Mouse (Mus musculus): ENCODE results near the gene Rad9a.

Gene Rad9a

DNA sequence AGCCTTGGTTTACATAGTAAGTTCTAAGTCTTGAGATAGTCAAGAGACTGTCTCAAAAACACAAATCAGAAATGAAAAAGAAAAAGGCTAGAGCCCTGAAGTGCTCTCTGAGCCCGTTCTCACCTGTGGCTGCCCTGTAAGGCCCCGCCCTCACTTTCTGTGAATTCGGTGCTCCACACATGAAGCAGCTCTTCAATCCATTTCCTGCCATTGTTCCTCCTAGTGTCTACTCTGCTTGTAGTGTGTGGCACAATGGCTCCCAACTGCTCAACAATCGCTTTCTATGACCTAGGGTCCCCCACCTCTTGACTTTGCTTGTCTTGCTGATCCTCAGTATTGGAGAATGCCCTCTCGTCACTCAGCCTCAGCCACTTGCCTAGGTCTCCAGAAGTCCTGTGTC lies 26.0 kb upstream of the Rad9a start:
- no peak for DNase-seq (ENCODE audit: low read depth, low spot score)
- no peaks in the 10 kb centered on the region for H3K27me3 ChIP-seq (ENCODE audit: control insufficient read depth, insufficient read depth, low read length, poor library complexity, severe bottlenecking)
- peaks cover 3% of the 10 kb centered on the region; the same call in 1 of the 2 replicates for H3K36me3 ChIP-seq (ENCODE audit: control insufficient read depth, insufficient read depth, low read length, poor library complexity, severe bottlenecking)

- peak; percentile 63 for DNase-seq (ENCODE audit: low read depth, low spot score)
- Histone ChIP-seq H3K36me3 (ENCODE audit: control insufficient read depth, insufficient read depth, low read length, poor library complexity, severe bottlenecking) (peaks cover 3% of the 10 kb centered on the region; the same call in 1 of the 2 replicates), H3K27me3 (ENCODE audit: control insufficient read depth, insufficient read depth, low read length, poor library complexity, severe bottlenecking) (no peaks in the 10 kb centered on the region)
These were observed 25.3 kb upstream of the Rad9a start for GRCm38 (mm10) chr19:4226779-4227178.

- no peaks in the 10 kb centered on the region for H3K27me3 ChIP-seq (ENCODE audit: control insufficient read depth, insufficient read depth, low read length, poor library complexity, severe bottlenecking)
- H3K36me3 ChIP-seq (ENCODE audit: control insufficient read depth, insufficient read depth, low read length, poor library complexity, severe bottlenecking), result peaks cover 3% of the 10 kb centered on the region; the same call in 1 of the 2 replicates
- peak; percentile 53 for DNase-seq (ENCODE audit: low read depth, low spot score)
These were observed 20.7 kb upstream of the Rad9a start for GRCm38 (mm10) chr19:4222165-4222564.

GRCm38 (mm10) chr19:4220957-4221743 lies 19.7 kb upstream of the Rad9a start:
- peak; percentile 43 for DNase-seq (ENCODE audit: low read depth, low spot score)
- Histone ChIP-seq H3K27me3 (ENCODE audit: control insufficient read depth, insufficient read depth, low read length, poor library complexity, severe bottlenecking) (no peaks in the 10 kb centered on the region), H3K36me3 (ENCODE audit: control insufficient read depth, insufficient read depth, low read length, poor library complexity, severe bottlenecking) (peaks cover 3% of the 10 kb centered on the region; the same call in 1 of the 2 replicates)

- no peak for DNase-seq (ENCODE audit: low read depth, low spot score)
- H3K27me3 ChIP-seq (ENCODE audit: control insufficient read depth, insufficient read depth, low read length, poor library complexity, severe bottlenecking), result no peaks in the 10 kb centered on the region
- peaks cover 3% of the 10 kb centered on the region; the same call in 1 of the 2 replicates for H3K36me3 ChIP-seq (ENCODE audit: control insufficient read depth, insufficient read depth, low read length, poor library complexity, severe bottlenecking)
These were observed 19.0 kb upstream of the Rad9a start for GRCm38 (mm10) chr19:4220416-4220815.

DNA sequence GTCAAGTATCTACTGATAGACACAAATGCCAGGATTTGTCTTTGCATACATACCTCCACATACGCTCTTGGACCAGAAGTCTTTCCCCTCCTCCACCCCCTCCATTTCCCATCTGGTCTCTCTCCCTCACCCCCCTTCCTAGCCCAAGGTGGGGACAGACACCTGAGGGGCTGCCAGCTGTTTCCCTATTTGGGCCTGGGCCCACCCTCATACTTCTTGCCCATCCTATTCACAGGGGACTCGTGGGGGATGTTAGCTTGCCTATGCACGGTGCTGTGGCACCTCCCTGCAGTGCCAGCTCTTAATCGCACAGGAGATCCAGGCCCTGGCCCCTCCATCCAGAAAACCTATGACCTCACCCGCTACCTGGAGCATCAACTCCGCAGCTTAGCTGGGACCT lies 18.5 kb upstream of the Rad9a start:
- no peak for DNase-seq (ENCODE audit: low read depth, low spot score)
- Histone ChIP-seq H3K36me3 (ENCODE audit: control insufficient read depth, insufficient read depth, low read length, poor library complexity, severe bottlenecking) (peaks cover 3% of the 10 kb centered on the region; the same call in 1 of the 2 replicates), H3K27me3 (ENCODE audit: control insufficient read depth, insufficient read depth, low read length, poor library complexity, severe bottlenecking) (no peaks in the 10 kb centered on the region)

GRCm38 (mm10) chr19:4218784-4219183 lies 17.3 kb upstream of the Rad9a start:
- no peaks in the 10 kb centered on the region for H3K27me3 ChIP-seq (ENCODE audit: control insufficient read depth, insufficient read depth, low read length, poor library complexity, severe bottlenecking)
- DNase-seq (ENCODE audit: low read depth, low spot score), result peak; percentile 62
- H3K36me3 ChIP-seq (ENCODE audit: control insufficient read depth, insufficient read depth, low read length, poor library complexity, severe bottlenecking), result peaks cover 3% of the 10 kb centered on the region; the same call in 1 of the 2 replicates

DNA sequence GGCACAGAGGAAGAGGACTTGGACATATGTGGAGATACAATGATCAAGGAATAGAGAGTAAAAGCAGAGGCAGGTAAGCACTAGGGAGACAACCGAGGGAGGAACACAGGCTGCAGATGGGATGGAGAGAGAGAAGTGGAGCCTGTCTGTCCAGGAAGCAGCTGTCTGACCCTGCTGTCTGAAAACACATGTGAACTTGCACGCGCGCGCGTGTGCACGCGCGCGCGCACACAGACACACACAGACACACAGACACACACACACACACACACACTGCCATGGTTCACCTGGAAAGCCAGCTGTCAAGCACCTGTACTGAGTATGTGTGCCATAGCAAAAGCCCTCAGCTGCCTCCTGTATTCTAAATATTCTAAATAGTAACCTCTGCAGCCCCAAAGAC lies 16.8 kb upstream of the Rad9a start:
- Histone ChIP-seq H3K36me3 (ENCODE audit: control insufficient read depth, insufficient read depth, low read length, poor library complexity, severe bottlenecking) (peaks cover 1% of the 10 kb centered on the region; the same call in 1 of the 2 replicates), H3K27me3 (ENCODE audit: control insufficient read depth, insufficient read depth, low read length, poor library complexity, severe bottlenecking) (no peaks in the 10 kb centered on the region)
- DNase-seq (ENCODE audit: low read depth, low spot score), result no peak

DNA sequence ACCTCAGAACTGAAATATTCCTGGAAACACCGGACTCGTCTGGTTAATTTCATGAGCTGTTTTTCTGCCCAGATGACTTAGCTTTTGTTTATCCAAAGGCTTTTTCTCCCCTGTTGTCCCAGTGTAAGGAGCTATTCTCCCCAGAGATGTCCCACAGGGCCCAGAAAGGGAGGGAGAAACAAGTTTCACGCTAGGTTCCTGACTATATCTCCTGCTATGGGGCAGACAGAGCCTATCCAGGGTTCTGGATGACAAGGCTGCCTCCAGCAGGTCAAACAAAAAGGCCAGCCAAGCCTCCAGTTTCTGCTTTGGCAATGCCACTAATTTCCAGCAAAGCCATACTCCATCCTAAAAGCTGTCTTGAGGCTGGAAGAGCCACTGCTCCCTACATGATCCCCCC lies 16.4 kb upstream of the Rad9a start:
- Histone ChIP-seq H3K27me3 (ENCODE audit: control insufficient read depth, insufficient read depth, low read length, poor library complexity, severe bottlenecking) (no peaks in the 10 kb centered on the region), H3K36me3 (ENCODE audit: control insufficient read depth, insufficient read depth, low read length, poor library complexity, severe bottlenecking) (peaks cover 1% of the 10 kb centered on the region; the same call in 1 of the 2 replicates)
- no peak for DNase-seq (ENCODE audit: low read depth, low spot score)

GRCm38 (mm10) chr19:4217140-4217539 lies 15.7 kb upstream of the Rad9a start:
- no peaks in the 10 kb centered on the region for H3K27me3 ChIP-seq (ENCODE audit: control insufficient read depth, insufficient read depth, low read length, poor library complexity, severe bottlenecking)
- DNase-seq (ENCODE audit: low read depth, low spot score), result no peak
- no peaks in the 10 kb centered on the region; the same call in 1 of the 2 replicates for H3K36me3 ChIP-seq (ENCODE audit: control insufficient read depth, insufficient read depth, low read length, poor library complexity, severe bottlenecking)

DNA sequence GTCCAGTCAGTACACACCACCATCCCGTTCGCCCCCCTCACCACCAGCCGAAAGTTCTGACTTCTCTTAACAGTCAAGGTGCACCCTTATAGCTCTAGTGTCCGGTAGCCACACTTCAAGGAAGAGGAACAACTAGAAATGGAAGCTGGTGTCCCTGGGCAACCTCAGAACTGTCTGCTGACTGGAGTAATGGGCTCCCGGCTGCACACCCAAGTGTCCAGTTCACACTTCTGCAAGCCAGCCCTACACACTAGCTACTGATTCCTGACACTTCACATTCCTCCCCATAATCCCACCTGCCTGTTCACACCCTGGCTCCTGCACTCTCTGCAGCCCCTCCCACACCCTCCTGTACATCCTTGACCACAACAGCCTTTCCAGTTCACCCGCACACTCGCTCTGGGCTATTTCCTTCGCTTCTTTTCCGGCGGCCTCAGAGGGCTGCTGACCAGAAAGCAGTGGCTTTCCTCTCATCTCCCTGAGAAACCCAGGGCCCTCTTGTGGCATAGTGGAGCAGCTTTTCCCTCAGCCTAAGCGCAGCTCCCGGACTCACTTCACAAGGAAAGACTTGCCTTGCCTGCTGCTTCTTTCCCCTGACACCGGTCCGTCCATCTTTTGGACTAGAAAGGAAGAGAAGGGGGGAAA lies 14.7 kb upstream of the Rad9a start:
- no peaks in the 10 kb centered on the region for H3K27me3 ChIP-seq (ENCODE audit: control insufficient read depth, insufficient read depth, low read length, poor library complexity, severe bottlenecking)
- no peaks in the 10 kb centered on the region; the same call in 1 of the 2 replicates for H3K36me3 ChIP-seq (ENCODE audit: control insufficient read depth, insufficient read depth, low read length, poor library complexity, severe bottlenecking)
- peak; percentile 39 for DNase-seq (ENCODE audit: low read depth, low spot score)

DNA sequence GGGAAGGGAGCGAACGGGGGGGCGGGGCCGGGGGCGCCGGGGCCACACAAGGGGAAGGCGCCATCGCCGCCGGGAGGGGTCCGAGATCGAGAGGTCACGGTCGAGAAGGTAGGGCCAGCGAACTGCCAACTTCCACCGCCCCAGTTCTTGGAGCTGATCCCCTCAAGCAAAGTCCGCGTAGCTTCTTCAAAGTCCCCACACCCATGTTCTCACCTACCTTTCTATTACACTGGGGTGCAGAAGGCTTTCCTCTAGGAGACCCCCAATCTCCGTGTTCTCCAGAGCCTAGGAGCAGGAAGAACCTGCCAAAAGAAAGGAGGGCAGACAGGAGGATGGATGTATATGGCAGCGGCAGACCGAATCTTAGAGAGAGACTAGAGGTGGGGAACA lies 14.0 kb upstream of the Rad9a start:
- DNase-seq (ENCODE audit: low read depth, low spot score), result no peak

DNA sequence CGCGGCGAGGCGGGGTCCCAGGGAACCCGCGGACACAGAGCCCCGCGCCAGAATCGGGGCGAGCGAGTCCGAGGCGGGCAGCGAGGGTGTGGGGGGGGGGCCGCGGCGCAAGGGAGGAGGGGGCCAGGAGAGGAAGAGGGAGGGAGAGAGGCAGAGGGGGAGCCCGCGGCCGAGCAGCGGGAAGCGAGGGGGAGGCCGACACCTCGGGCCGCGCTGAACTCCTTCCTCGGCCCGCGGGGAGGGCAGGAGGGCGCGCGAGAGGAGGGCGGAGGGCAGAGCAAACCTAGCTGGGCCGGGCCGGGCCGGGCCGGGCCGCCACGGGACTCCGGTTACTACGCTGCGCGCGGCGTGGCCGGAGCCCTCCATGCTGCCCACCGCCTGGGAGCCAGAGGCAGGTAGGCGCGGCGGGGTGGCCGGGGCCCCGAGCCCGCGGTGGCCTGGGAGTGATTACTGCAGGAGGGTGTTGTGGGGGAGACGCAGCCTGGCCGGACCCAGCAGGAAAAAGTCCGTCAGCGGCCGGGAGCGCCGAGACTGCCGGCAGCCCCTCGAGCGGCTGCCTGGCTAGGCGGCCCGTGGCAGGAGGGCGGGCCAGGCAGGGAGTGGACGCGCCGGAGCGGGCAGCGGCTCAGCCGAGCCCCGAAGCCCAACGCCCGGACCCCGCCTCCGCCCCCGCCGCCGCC lies 13.4 kb upstream of the Rad9a start:
- Histone ChIP-seq H3K36me3 (ENCODE audit: control insufficient read depth, insufficient read depth, low read length, poor library complexity, severe bottlenecking) (no peaks in the 10 kb centered on the region; the same call in 1 of the 2 replicates), H3K27me3 (ENCODE audit: control insufficient read depth, insufficient read depth, low read length, poor library complexity, severe bottlenecking) (no peaks in the 10 kb centered on the region)
- DNase-seq (ENCODE audit: low read depth, low spot score), result peak; percentile 46

More for the DNA sequence above, 14.0 kb upstream of the Rad9a start:
- Histone ChIP-seq H3K27me3 (ENCODE audit: control insufficient read depth, insufficient read depth, low read length, poor library complexity, severe bottlenecking) (no peaks in the 10 kb centered on the region), H3K36me3 (ENCODE audit: control insufficient read depth, insufficient read depth, low read length, poor library complexity, severe bottlenecking) (no peaks in the 10 kb centered on the region; the same call in 1 of the 2 replicates)

- peak; percentile 89 for DNase-seq (ENCODE audit: low read depth, low spot score)
- Histone ChIP-seq H3K27me3 (ENCODE audit: control insufficient read depth, insufficient read depth, low read length, poor library complexity, severe bottlenecking) (no peaks in the 10 kb centered on the region), H3K36me3 (ENCODE audit: control insufficient read depth, insufficient read depth, low read length, poor library complexity, severe bottlenecking) (no peaks in the 10 kb centered on the region; the same call in 1 of the 2 replicates)
These were observed 12.8 kb upstream of the Rad9a start, which contains the start of the genes Clcf1 and AC109138.7 for GRCm38 (mm10) chr19:4214071-4214770. Gene Clcf1 (plus strand): TSS chr19:4214238. Gene AC109138.7 (plus strand): TSS chr19:4214357.

All from splenic B cell, adult 2 months (primary cell).